Mouse (Mus musculus): ENCODE measurements around the gene Sfmbt1. TPM values are rescaled to one million over a fixed set of nuclear protein-coding genes. Genes with fewer than 3 reads are reported as not detected.
A peak's percentile ranks its signal among the peaks of the same experiment; 100 is the strongest.

Sfmbt1 gene
- total RNA-seq, 2 experiments from 2014 or later, result 11.4 to 14.1 TPM

- no peak for DNase-seq (ENCODE audit: low spot score)
These were observed 110.4 kb downstream of the Sfmbt1 start for GRCm38 (mm10) chr14:30825021-30825475.

DNA sequence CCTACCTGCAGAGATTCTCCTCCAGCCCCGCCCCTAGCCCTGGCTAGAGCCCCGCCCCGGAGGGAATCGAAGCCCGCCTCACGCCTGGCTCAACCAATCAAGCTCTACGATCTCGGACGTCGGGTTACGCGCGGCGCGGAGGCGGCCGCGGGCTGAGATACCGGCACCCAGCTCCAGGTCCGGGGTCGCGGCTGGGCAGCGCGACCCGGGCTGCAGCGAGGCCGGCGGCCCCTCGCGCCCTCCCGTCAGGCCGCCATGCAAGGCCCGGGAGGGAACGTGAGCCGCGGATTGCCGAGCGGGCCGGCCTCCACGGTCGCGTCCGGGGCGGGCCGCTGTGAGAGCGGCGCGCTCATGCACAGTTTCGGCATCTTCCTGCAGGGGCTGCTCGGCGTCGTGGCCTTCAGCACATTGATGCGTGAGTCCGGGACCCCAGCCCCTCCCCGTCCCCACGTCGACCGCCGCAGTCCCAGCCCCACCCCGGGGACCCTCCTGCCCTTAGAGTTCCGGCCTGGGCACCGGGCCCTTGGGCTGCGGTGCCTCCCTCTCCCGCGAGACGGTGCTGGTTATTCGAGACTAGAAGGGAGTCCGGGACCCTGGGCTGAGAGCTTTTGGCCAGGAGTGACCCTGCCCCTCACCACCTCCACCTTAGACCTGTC lies 111.0 kb downstream of the Sfmbt1 start, which contains the start of gene Tmem110:
Tmem110 (plus strand) TSS at position 115 of the 656 bp plus-strand sequence.
- DNase-seq (ENCODE audit: low spot score), result peak; percentile 84

DNA sequence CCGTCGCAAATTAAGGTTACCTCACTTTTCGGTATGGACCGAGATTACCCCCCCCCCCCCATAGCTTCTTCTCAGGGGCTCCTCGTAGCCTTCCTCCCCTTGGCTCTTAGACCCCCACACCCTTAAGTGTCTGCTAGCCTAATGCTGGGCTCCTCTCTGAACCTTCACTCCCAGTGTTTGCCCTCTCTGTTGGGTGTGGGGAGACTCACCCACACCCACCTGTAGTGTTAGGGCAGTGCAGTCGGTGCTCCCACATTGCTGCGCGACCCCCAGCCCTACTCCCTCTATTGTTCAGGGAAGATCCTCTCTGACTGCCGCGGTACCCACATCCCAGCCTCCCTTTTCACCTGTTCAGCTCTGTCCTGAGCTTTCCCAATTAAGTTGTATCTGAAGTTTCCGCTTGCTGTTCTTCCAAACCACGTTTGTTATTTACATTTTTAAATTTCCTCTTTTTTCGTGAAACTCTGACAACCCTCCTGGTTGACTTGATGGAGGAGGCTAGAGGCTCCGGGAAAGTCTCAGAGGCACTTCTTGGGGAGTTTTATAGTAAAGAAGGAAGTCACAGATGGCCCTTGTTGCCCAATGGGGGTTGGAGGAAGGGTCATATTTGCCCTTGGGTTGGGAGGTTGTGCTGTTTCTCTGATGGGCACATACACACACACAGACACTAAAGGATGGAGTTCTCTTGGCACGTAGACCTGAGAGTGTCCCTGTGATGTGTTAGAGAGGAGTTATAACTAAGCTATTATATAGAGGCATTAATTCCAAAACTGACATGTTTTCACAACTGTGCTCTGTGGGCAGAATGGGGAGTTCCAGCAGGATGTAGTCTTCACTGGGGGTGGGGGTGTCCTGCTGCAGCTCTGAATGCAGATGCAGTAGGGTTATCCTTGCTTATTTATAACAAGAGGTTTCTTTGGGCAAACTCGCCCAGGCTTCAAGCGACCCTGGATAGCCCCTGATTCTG lies 111.8 kb downstream of the Sfmbt1 start:
- DNase-seq (ENCODE audit: low spot score), result no peak

- DNase-seq (ENCODE audit: low spot score), result no peak
These were observed 112.8 kb downstream of the Sfmbt1 start for GRCm38 (mm10) chr14:30827480-30827879.

DNA sequence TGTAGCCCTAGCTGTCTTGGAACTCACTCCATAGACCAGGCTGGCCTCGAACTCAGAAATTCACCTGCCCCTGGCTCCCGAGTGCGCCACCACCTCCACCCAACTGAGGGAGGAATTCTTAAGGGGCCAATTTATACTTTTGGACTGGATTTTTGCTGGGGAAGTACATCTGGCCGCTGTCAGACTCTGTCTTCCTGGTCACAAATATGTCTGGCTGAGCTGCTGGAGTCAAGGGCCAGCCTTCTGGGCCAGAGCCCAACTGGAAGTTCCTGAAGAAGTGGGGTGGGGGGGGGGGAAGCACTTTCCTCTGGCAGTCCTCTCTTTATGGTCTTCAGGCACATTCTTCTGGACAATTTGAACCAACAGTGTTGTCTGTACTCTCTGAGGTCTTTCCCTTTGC lies 113.4 kb downstream of the Sfmbt1 start:
- peak; percentile 44 for DNase-seq (ENCODE audit: low spot score)

DNA sequence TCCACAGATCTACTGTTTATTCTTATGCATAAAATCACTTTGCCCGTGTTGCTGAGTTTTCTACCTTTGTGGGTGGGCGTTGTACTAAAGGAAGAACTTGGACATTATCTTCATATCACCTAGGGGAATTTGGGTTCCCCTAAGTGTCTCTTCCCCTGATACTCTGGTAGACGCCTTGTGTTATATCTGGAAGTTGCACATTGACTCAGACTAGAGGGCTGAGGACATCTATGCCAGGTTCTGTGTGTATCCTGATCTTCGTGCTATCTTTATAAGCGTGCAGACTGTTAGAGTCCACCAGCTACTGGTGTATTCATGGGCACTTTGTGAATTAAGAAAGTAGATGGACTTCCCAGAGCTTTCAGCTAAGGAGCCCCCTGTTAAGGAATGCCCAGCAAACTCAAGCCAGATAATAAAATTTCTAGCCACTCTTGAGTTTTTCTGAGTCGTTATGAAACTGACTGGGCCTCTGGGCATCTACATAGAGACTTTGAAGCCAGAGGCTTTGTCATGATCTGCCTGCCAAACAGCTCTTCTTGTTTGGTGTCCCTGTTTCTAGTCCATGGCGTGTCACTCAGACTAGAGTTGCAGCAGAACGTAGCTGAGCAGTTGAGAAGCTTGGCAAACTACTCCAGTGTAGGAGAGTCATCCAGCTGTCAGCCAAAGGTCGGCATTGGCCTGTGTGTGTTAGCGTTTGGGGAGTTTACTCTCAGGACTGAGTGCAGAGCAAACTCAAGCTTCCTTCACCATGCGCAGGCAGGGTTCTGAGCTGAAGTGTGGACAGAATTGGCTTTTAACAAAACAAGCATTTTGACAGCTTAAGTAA lies 114.2 kb downstream of the Sfmbt1 start:
- DNase-seq (ENCODE audit: low spot score), result peak; percentile 78

DNA sequence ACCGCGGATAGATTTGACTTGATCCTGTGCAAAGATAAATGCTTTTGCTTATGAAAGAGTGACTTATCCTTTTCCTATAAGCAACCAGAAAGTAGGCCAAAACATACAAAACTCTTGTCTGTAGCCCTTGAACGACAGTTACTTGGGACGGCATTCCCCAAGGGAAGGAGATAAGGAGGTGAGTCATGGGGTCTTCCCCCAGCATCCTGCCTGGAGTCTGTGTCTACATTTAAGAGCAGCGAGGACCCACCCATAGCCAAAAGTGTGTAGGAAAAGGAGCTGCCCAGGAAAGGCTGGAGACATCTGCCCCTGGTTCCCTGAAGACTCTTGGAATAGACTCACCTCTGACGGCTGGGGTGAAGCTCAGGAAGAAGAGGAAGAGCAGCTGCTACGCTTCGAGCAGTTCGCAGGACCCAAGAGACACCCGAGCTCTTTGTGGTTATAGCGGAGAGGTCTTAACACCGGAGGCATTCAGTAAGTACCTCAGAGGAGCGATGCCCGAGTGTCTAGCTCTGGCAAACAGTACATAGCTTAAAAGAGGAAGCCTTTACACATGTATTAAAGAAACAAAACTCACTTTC lies 122.9 kb downstream of the Sfmbt1 start:
- DNase-seq (ENCODE audit: low spot score), result no peak

DNA sequence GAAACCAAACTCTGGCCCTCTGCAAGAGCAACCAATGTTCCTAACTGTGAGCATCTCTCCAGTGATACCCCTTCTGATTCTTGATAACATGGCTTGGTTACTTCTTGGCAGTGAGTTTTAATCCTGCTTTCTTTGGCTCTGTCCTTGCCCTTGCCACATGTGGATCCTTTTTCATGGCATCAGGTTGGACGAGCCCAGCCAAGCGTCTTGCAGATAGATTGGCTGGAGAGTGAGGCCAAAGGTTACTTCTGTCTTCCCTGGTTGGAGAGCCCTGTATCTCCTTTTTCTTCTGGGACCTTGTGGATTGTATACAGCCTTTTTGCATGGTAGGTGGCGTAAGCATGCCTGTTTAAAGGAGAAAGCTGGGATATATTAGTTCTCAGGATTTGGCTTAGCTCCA lies 129.1 kb downstream of the Sfmbt1 start:
- no peak for DNase-seq (ENCODE audit: low spot score)

DNA sequence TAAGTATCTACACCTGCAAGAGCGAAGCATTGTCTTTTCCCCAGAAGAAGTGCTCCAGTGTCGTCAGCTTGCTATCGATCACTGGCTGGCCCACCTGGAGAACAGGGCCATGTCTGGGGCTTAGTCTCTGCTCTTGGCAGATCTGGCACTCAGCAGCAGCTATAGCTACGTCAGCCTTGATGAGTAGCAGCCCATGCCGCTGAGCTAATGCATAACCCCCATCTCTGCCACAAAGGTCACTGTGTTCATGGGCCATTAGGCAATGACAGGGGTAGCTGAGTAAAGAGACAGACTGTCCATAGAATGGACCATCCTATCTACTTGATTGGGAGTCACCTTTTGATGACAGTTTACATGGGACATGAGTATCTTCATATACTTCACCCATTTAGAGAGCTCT lies 135.9 kb downstream of the Sfmbt1 start:
- no peak for DNase-seq (ENCODE audit: low spot score)

- DNase-seq (ENCODE audit: low spot score), result no peak
These were observed 137.7 kb downstream of the Sfmbt1 start for GRCm38 (mm10) chr14:30852325-30852724.

- DNase-seq (ENCODE audit: low spot score), result peak; percentile 89
These were observed 140.7 kb downstream of the Sfmbt1 start for GRCm38 (mm10) chr14:30855316-30855715.

DNA sequence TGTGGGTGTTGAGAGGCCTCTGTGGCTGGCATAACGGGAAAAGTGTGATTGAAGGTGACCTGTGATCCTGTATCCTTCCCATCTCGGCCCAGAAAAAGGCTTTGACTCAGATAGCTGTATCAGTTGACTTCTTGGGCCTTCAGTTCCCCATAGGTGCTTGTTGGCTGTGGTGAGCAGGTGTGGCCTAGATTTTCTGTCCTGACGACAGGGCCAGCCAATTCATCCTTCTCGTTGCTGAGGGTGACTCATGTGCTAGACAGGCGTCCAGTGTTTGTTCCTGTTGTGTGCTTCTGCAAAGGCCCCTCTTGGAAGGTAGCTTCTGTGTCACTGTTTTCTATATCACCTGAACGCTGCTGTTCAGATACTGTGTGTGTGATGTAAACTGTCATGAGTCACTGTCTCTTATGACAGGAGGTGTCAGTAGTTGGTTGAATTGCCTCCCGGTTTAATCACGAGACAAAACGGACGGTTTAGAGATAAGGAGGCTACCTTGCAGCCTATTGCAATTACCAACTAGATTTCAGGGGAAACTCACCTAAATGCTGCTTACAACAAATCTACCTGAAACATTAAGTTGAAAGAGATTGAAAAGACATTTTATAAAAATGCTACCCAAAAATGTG lies 142.3 kb downstream of the Sfmbt1 start:
- no peak for DNase-seq (ENCODE audit: low spot score)

- DNase-seq (ENCODE audit: low spot score), result no peak
These were observed 143.3 kb downstream of the Sfmbt1 start for GRCm38 (mm10) chr14:30857990-30858389.

DNA sequence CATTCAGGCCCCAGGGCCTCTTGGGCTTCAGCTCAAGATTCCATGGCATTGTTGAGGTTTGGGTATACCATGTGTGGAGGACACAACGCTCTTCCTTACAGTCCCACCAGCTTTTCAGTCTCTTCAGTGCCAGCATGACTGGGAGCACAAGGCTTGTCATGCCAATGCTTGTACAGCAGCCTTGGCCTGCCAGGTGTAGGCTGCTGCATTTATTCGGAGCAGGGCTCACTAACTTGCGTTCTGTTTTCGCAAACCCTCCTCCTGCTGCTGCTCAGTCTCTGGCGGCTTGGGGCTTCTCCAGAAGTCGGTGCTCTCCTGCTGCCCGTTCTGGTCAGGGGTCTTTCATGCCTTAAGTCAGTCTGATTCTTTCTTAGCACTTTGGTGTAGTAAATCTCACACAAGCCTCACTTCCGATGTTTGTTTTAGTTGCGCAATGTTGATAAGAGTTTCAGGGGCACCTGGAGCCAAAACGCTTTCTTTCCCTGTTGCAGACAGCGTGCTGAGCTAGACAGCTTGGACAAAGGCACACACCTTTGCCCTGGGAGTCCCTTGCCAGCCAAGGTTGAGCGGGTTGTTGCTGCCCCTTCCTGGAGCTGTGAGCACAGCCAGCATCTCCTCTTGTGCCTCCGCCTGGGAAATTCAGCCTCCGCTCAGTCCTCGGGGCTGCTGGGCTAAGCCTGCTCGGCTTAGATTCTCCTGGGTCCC lies 146.9 kb downstream of the Sfmbt1 start:
- DNase-seq (ENCODE audit: low spot score), result no peak

GRCm38 (mm10) chr14:30862368-30862767 lies 147.7 kb downstream of the Sfmbt1 start:
- DNase-seq (ENCODE audit: low spot score), result no peak

- no peak for DNase-seq (ENCODE audit: low spot score)
These were observed 150.7 kb downstream of the Sfmbt1 start for GRCm38 (mm10) chr14:30865311-30865710.

DNA sequence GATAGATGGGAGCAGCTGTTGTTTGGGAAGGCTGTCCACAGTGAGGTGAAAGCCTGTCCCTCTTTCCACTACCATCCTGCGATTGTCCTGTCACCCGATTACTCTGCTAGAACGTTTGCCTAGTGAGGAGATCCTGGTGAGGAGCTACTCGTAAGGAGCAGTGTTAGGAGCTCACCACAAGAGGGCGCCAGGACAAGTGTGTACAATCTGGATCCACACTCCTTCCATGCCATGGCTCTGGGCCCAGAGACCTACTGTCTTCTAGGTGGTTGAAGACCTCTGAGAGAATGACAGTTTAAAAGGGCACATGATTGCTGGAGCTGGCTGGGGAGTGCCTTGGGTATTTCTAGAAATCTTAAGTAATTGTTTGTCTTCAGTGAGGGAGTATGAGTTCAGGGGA lies 152.4 kb downstream of the Sfmbt1 start:
- peak; percentile 92 for DNase-seq (ENCODE audit: low spot score)

DNA sequence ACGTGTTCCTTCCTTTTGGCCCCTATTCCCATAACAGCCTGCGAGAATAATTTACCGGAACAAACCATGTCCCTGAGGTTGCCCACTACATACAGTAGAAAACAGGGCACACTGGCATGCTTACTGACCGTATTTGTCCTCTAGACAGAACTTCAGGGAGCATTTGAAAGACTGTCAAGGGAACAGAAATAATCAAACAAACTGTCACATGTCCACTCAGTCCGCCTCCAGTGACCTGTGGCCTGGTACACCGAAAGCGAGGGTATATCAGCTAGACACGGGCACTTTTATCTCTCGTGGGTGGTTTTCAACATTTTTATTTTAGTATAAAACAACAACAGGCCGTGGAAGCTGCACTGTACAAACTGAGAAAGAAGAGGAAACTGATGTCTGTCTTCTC lies 154.2 kb downstream of the Sfmbt1 start:
- DNase-seq (ENCODE audit: low spot score), result no peak

GRCm38 (mm10) chr14:30869391-30869801 lies 154.7 kb downstream of the Sfmbt1 start:
- peak; percentile 72 for DNase-seq (ENCODE audit: low spot score)
